Comparison of ENCODE assay signal across 9 mouse cellular contexts in genomic region chr17:68837859-68838194, GRCm38 (mm10). TPM values are rescaled to one million over a fixed set of nuclear protein-coding genes. Genes with fewer than 3 reads are reported as not detected.
DNase-seq lines count a peak whose midpoint lies in the region; ATAC-seq and TF ChIP-seq lines count a peak whose summit lies in the region.
"Had no signal": no experiment of that assay in that cellular context is flagged by ENCODE, and none has a peak within 500 bp of the region (broad histone marks: within the 10 kb centered on the region; RNA-seq: fewer than 3 reads in every experiment).

No protein-coding gene starts in this region.

- peak overlapping the region; percentile 83 for H3K9ac ChIP-seq in hindbrain, embryonic 16.5 days (ENCODE audit: low read depth, low read length)

- H3K4me1 ChIP-seq in hindbrain, embryonic 16.5 days (ENCODE audit: control insufficient read depth, insufficient read depth, low read depth, low read length): peaks cover 24% of the 10 kb centered on the region
- peaks cover 32% of the 10 kb centered on the region for H3K4me1 ChIP-seq in olfactory bulb, adult 2 months (ENCODE audit: control insufficient read depth, insufficient read depth, low read length)

- peaks cover 5% of the 10 kb centered on the region; the same call in 1 of the 2 replicates for H3K27me3 ChIP-seq in hindbrain, embryonic 16.5 days (replicated peaks; ENCODE audit: control insufficient read depth, insufficient read depth, low read length)

- H3K27ac ChIP-seq in hindbrain, embryonic 16.5 days (ENCODE audit: low read depth, low read length): peak overlapping the region; percentile 63
- peak overlapping the region; percentile 82 for H3K27ac ChIP-seq in olfactory bulb, adult 2 months (ENCODE audit: insufficient read depth, low read depth, low read length)

- peak; percentile 8 for DNase-seq in adrenal gland, postnatal 14 days
- no peak for DNase-seq in adrenal gland, adult (ENCODE audit: inconsistent age in 2 of 2, low spot score in 1 of 2)
- peak; percentile 60 for DNase-seq in left cerebral cortex, postnatal 14 days (ENCODE audit: low spot score in 2 of 2)
- no peak for DNase-seq in left cerebral cortex, adult 9 months (ENCODE audit: low spot score in 2 of 2)
- no peak for DNase-seq in spleen, postnatal 4 days (ENCODE audit: low spot score in 2 of 2)
- DNase-seq in thymus, postnatal 25 days: no peak

- TF ChIP-seq CTCF in olfactory bulb, adult 2 months (IDR thresholded peaks at IDR 0.05; ENCODE audit: insufficient read depth, low read depth, low read length): no peak

- WGBS in hindbrain, embryonic 16.5 days: 7% methylated on average over 4 of the region's 4 CpGs
- WGBS in olfactory bulb, adult 2 months: 5% methylated on average over 4 of the region's 4 CpGs

- H3K9me3 ChIP-seq in hindbrain, embryonic 16.5 days (ENCODE audit: control insufficient read depth, low read length): no peaks in the 10 kb centered on the region

- H3K36me3 ChIP-seq in hindbrain, embryonic 16.5 days (ENCODE audit: control insufficient read depth, insufficient read depth, low read length): no peaks in the 10 kb centered on the region

- no peak for TF ChIP-seq POLR2A in olfactory bulb, adult 2 months (IDR thresholded peaks at IDR 0.05; ENCODE audit: insufficient read depth, low read depth, low read length)

- H3K4me2 ChIP-seq in hindbrain, embryonic 16.5 days (ENCODE audit: low read length): peak overlapping the region; percentile 89

- intact Hi-C loops in left cerebral cortex, postnatal 14 days (cut with DNase I): loop anchor here (5.0 kb wide), 1 partner anchor 81 kb away; no protein-coding TSS in a partner anchor

- ATAC-seq in hindbrain, embryonic 16.5 days: no peak

- H3K4me3 ChIP-seq in hindbrain, embryonic 16.5 days (ENCODE audit: low read length): peak overlapping the region; percentile 80
- peak overlapping the region; percentile 66 for H3K4me3 ChIP-seq in olfactory bulb, adult 2 months (ENCODE audit: insufficient read depth, low read depth, low read length)

RNA-seq across cellular contexts. Expression of gene Tmem200c, which starts 11.4 kb away (rescaled TPM):
- total RNA-seq in adrenal gland, postnatal 14 days (2021): 0.70 and 0.90 TPM in 2 replicates
- total RNA-seq in left cerebral cortex, postnatal 14 days (2021): 10 to 100 TPM; 22.3 to 23.8 TPM
- 2.3 and 2.5 TPM in 2 replicates for polyA plus RNA-seq in hindbrain, embryonic 16.5 days (2015; fragmentation: Nextera tagmentation; extraction: Ambion mirVana)
- not detected in 2 replicates for polyA plus RNA-seq in olfactory bulb, adult 2 months (2012; ENCODE audit: insufficient read depth, insufficient read length, low replicate concordance, missing spikeins)
- total RNA-seq: neutrophil, adult 5-6 weeks had no signal

Comparison
In these comparisons a context has a peak if more than half of its experiments do, and no peak if none do; other contexts are left out.
1. DNase-seq: peak in adrenal gland, postnatal 14 days (single experiment) and left cerebral cortex, postnatal 14 days (2 of 2); none in adrenal gland, adult (0 of 2), left cerebral cortex, adult 9 months (0 of 2), spleen, postnatal 4 days (0 of 2) and thymus, postnatal 25 days (single experiment).
2. RNA of gene Tmem200c, which starts 11.4 kb away (total RNA-seq): 22.3 to 23.8 TPM in left cerebral cortex, postnatal 14 days; 0.70 to 0.90 TPM in adrenal gland, postnatal 14 days; every median in the first group is over 10 times any median in the second.